Mouse (Mus musculus): ENCODE results near the gene Apol11b. TPM values are rescaled to one million over a fixed set of nuclear protein-coding genes. Genes with fewer than 3 reads are reported as not detected.

Apol11b gene
- polyA plus RNA-seq, 1 experiment from 2014 or later: 0.30 TPM

- no peaks in the 10 kb centered on the region for H3K27me3 ChIP-seq (replicated peaks)
These were observed 44.7 kb downstream of the Apol11b start for GRCm38 (mm10) chr15:77598429-77598828.

GRCm38 (mm10) chr15:77595961-77596360 is 47.1 kb downstream of the Apol11b start, which contains the start of gene Apol10b:
Apol10b (minus strand) TSS chr15:77596125.
- Histone ChIP-seq H3K9me3 (no peaks in the 10 kb centered on the region), H3K9ac (no peak within 1 kb of the TSS)

More at GRCm38 (mm10) chr15:77598429-77598828, 44.7 kb downstream of the Apol11b start:
- 60% methylated on average over 3 of the region's 3 CpGs for WGBS
- H3K36me3 ChIP-seq: no peaks in the 10 kb centered on the region
- H3K9ac ChIP-seq: no peak overlapping the region
- no peaks in the 10 kb centered on the region for H3K9me3 ChIP-seq
- no peak for ATAC-seq
- no peaks in the 10 kb centered on the region; the same call in 1 of the 2 replicates for H3K4me1 ChIP-seq (replicated peaks)
- no peak overlapping the region for H3K4me3 ChIP-seq (replicated peaks)
- no peak overlapping the region for H3K27ac ChIP-seq
- no peak overlapping the region for H3K4me2 ChIP-seq (replicated peaks)

GRCm38 (mm10) chr15:77593557-77593956 is 49.5 kb downstream of the Apol11b start:
- ATAC-seq: no peak
- H3K27me3 ChIP-seq (replicated peaks): no peaks in the 10 kb centered on the region
- no peaks in the 10 kb centered on the region; the same call in 1 of the 2 replicates for H3K4me1 ChIP-seq (replicated peaks)
- no peaks in the 10 kb centered on the region for H3K36me3 ChIP-seq
- H3K9me3 ChIP-seq: no peaks in the 10 kb centered on the region
- 65% methylated on average over 1 of the region's 1 CpGs for WGBS
- H3K27ac ChIP-seq: no peak overlapping the region
- no peak overlapping the region for H3K4me3 ChIP-seq (replicated peaks)
- H3K9ac ChIP-seq: no peak overlapping the region
- no peak overlapping the region for H3K4me2 ChIP-seq (replicated peaks)

More at GRCm38 (mm10) chr15:77595961-77596360, 47.1 kb downstream of the Apol11b start, which contains the start of gene Apol10b:
- H3K4me1 ChIP-seq (replicated peaks): no peaks in the 10 kb centered on the region; the same call in 1 of the 2 replicates
- H3K36me3 ChIP-seq: no peaks in the 10 kb centered on the region
- 0 out of 2 replicates have a peak within 1 kb of the TSS, but pooled peaks have one; percentile 44 for H3K27ac ChIP-seq
- H3K27me3 ChIP-seq (replicated peaks): no peaks in the 10 kb centered on the region
- H3K4me2 ChIP-seq (replicated peaks): peak within 1 kb of the TSS; percentile 19; the same call in 1 of the 2 replicates
- peak; percentile 36; the same call in 1 of the 2 replicates for ATAC-seq
- 45% methylated on average over 5 of the region's 5 CpGs for WGBS
- H3K4me3 ChIP-seq (replicated peaks): no peak within 1 kb of the TSS

GRCm38 (mm10) chr15:77590881-77591280 is 52.2 kb downstream of the Apol11b start:
- no peak overlapping the region for H3K4me2 ChIP-seq (replicated peaks)
- H3K36me3 ChIP-seq: no peaks in the 10 kb centered on the region
- H3K27ac ChIP-seq: no peak overlapping the region
- H3K27me3 ChIP-seq (replicated peaks): no peaks in the 10 kb centered on the region
- no peak overlapping the region for H3K9ac ChIP-seq
- no peaks in the 10 kb centered on the region for H3K9me3 ChIP-seq
- H3K4me1 ChIP-seq (replicated peaks): no peaks in the 10 kb centered on the region
- 46% methylated on average over 2 of the region's 2 CpGs for WGBS
- H3K4me3 ChIP-seq (replicated peaks): no peak overlapping the region
- ATAC-seq: peak; percentile 49

GRCm38 (mm10) chr15:77588981-77589380 is 54.1 kb downstream of the Apol11b start:
- no peak overlapping the region for H3K9ac ChIP-seq
- H3K4me3 ChIP-seq (replicated peaks): no peak overlapping the region
- no peak overlapping the region for H3K4me2 ChIP-seq (replicated peaks)
- H3K9me3 ChIP-seq: no peaks in the 10 kb centered on the region
- no peaks in the 10 kb centered on the region for H3K4me1 ChIP-seq (replicated peaks)
- H3K27ac ChIP-seq: no peak overlapping the region
- no peaks in the 10 kb centered on the region for H3K36me3 ChIP-seq
- no peaks in the 10 kb centered on the region for H3K27me3 ChIP-seq (replicated peaks)
- no peak for ATAC-seq

- Histone ChIP-seq H3K9ac (no peak overlapping the region), H3K4me1 (replicated peaks) (no peaks in the 10 kb centered on the region), H3K27me3 (replicated peaks) (no peaks in the 10 kb centered on the region), H3K4me3 (replicated peaks) (no peak overlapping the region), H3K27ac (no peak overlapping the region), H3K9me3 (no peaks in the 10 kb centered on the region), H3K36me3 (no peaks in the 10 kb centered on the region), H3K4me2 (replicated peaks) (no peak overlapping the region)
- no peak for ATAC-seq
These were observed 56.1 kb downstream of the Apol11b start for GRCm38 (mm10) chr15:77587026-77587425.

Other genes starting within 250 kb of the Apol11b start
- 7.8 TPM in 2 replicates for gene Apol7a, start 244.2 kb downstream of the Apol11b start, polyA plus RNA-seq (2015; fragmentation: Nextera tagmentation; extraction: Ambion mirVana)
- 0.39 and 0.40 TPM in 2 replicates for gene Apol9a, start 232.2 kb downstream of the Apol11b start, polyA plus RNA-seq (2015; fragmentation: Nextera tagmentation; extraction: Ambion mirVana)
- 0.13 and 0.30 TPM in 2 replicates for gene Apol7b, start 195.8 kb downstream of the Apol11b start, polyA plus RNA-seq (2015; fragmentation: Nextera tagmentation; extraction: Ambion mirVana)
- gene Apol10a, start 166.2 kb downstream of the Apol11b start, polyA plus RNA-seq (2015; fragmentation: Nextera tagmentation; extraction: Ambion mirVana): 0.09 and 0.18 TPM in 2 replicates
- not detected in 2 replicates for gene Apol11a, start 135.0 kb downstream of the Apol11b start, polyA plus RNA-seq (2015; fragmentation: Nextera tagmentation; extraction: Ambion mirVana)
- 3.1 and 3.5 TPM in 2 replicates for gene Apol7c, start 110.0 kb downstream of the Apol11b start, polyA plus RNA-seq (2015; fragmentation: Nextera tagmentation; extraction: Ambion mirVana)
- gene 1700025B11Rik, start 81.4 kb downstream of the Apol11b start, polyA plus RNA-seq (2015; fragmentation: Nextera tagmentation; extraction: Ambion mirVana): not detected in 2 replicates
- 0.38 and 0.54 TPM in 2 replicates for gene Apol10b, start 47.2 kb downstream of the Apol11b start, polyA plus RNA-seq (2015; fragmentation: Nextera tagmentation; extraction: Ambion mirVana)
- gene Gm36245, start 44.0 kb downstream of the Apol11b start, polyA plus RNA-seq (2015; fragmentation: Nextera tagmentation; extraction: Ambion mirVana): not detected in 2 replicates
- 0.13 and 0.43 TPM in 2 replicates for gene Apol7e, start 55.6 kb upstream of the Apol11b start, polyA plus RNA-seq (2015; fragmentation: Nextera tagmentation; extraction: Ambion mirVana)
- gene Apol9b, start 85.8 kb upstream of the Apol11b start, polyA plus RNA-seq (2015; fragmentation: Nextera tagmentation; extraction: Ambion mirVana): 0.35 TPM in 1 of 2 replicates, not detected in the other
- gene Apol8, start 113.7 kb upstream of the Apol11b start, polyA plus RNA-seq (2015; fragmentation: Nextera tagmentation; extraction: Ambion mirVana): 0.18 and 0.35 TPM in 2 replicates
- gene Myh9, start 198.9 kb upstream of the Apol11b start, polyA plus RNA-seq (2015; fragmentation: Nextera tagmentation; extraction: Ambion mirVana): 51.6 and 52.9 TPM in 2 replicates

Data from intestine, embryonic 15.5 days (tissue).